Mouse (Mus musculus) induced T-regulatory cell, adult 2 months (primary cell): ENCODE results near the gene Olfr50.

Experiments
- DNase-seq: peaks from one replicate; pipeline ENCODE4 v3.0.0-alpha.2; 2012; ENCODE audit warnings: low read depth

Gene Olfr50

GRCm38 (mm10) chr2:36790238-36790637 lies at the start of gene Olfr50:
Gene Olfr50, plus strand, starts transcription at chr2:36790538.
- DNase-seq = no peak

GRCm38 (mm10) chr2:36783976-36784375 lies 6.4 kb upstream of the Olfr50 start, which contains the start of gene Olfr348:
Gene Olfr348, plus strand, starts transcription at chr2:36784276.
- DNase-seq = no peak

- no peak for DNase-seq
Measured at GRCm38 (mm10) chr2:36816932-36817331, 26.6 kb downstream of the Olfr50 start, which contains the start of gene Olfr3. Gene Olfr3, minus strand, starts transcription at chr2:36817032.

GRCm38 (mm10) chr2:36846010-36846409 lies 55.7 kb downstream of the Olfr50 start, which contains the start of gene Olfr350:
Gene Olfr350, plus strand, starts transcription at chr2:36846310.
- DNase-seq = no peak
